Mouse (Mus musculus) thymus, adult 2 months (tissue): ENCODE measurements around the gene Zfp664.

Source experiments
- CTCF ChIP-seq: fragments of 200-500 bp; IDR thresholded peaks from 2 replicates; pipeline ENCODE4 v1.5.1; 2012; ENCODE audit warnings: mild to moderate bottlenecking, control low read depth, low read length, moderate library complexity, borderline replicate concordance; ENCODE audit not compliant: control insufficient read depth, poor library complexity, insufficient read depth; ENCODE audit errors: extremely low read depth
- POLR2A ChIP-seq: fragments of 200-500 bp; IDR thresholded peaks from 2 replicates; pipeline ENCODE4 v1.6.1; 2012; ENCODE audit warnings: mild to moderate bottlenecking, low read length, control low read depth, moderate library complexity; ENCODE audit not compliant: control insufficient read depth, poor library complexity, insufficient read depth; ENCODE audit errors: extremely low read depth

- TF ChIP-seq CTCF, result no peak
- no peak for TF ChIP-seq POLR2A
Measured at GRCm38 (mm10) chr5:124891921-124892370, 29.5 kb downstream of the Zfp664 start.
